Mouse (Mus musculus): Measurements from ENCODE around the gene Sncg.

DNA sequence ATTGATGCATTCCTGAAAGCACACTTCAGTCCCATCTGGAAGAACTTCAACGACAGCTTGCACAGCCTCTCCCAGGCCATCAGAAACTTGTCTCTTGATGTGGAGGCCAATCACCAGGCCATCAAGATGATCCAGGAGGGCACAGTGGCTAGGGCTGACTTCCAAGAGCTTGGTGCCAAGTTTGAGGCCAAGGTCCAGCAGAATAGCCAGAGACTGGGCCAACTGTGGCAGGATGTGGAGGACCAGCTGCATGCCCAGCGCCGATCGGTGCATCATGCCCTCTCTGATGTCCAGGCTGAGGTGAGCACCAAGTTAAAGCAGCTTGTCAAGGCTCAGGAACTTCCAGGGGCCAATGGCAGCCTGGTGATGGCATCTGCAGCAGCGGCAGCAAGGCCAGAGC is 23.3 kb upstream of the Sncg start:
- TF ChIP-seq EP300 (IDR thresholded peaks at IDR 0.05; ENCODE audit: low read depth) (no peak), CTCF (IDR thresholded peaks at IDR 0.05; ENCODE audit: low read depth) (no peak)

Measured in heart, postnatal 0 days (tissue).